Mouse (Mus musculus): ENCODE measurements around the gene Rptor. TPM values are rescaled to one million over a fixed set of nuclear protein-coding genes. Genes with fewer than 3 reads are reported as not detected.

Gene Rptor
- 9.6 and 11.1 TPM in 2 replicates for polyA plus RNA-seq (2015; fragmentation: Nextera tagmentation; extraction: Ambion mirVana)

DNA sequence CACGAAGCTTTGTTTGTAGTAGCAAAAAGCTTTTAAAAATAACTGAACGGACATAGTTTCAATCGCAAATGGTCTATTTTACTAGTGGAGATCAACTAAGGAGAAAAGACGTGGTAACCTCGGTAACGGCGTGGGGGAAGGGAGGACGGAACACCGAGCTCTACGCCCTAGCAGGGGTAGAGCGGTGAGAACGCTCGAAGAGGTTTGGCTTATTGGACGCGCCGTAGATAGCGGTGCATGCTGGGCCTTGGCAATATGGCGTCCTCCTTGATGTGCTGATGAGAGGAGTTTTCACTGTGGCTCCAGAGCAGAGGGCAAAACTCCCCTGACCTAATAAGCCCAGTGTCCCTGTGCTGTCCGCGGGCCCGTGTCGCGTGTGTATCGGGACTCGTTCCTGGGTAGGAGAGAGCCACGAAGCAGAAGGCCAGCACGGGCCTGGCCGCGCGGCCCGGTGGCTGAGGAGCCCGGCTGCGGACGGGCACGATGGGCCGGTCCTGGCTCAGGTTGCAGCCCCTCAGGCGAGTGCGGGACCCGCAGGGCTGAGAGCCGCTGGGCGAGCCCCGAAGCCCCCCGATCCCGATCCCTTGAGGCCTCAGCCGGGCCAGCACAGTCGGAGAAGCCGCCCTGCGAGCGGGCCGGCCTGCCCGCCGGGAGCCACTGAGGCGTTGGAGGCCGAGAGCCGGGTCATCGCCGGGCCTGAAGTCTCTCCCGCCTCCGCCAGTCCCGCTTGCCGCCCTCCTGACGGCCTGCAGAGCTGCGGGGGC, at the start of gene Rptor:
Gene Rptor (plus strand): TSS at position 143 of the 764 bp plus-strand sequence.
- no peaks in the 10 kb centered on the region for H3K9me3 ChIP-seq
- H3K27ac ChIP-seq (replicated peaks): peak within 1 kb of the TSS; percentile 89
- H3K36me3 ChIP-seq: no peaks in the 10 kb centered on the region
- peak; percentile 97 for ATAC-seq (ENCODE audit: low read depth)
- WGBS: under 1% methylated on average over 48 of the region's 63 CpGs
- peak within 1 kb of the TSS; percentile 99 for H3K4me3 ChIP-seq
- H3K4me1 ChIP-seq (replicated peaks): peaks cover 15% of the 10 kb centered on the region
- H3K27me3 ChIP-seq: no peaks in the 10 kb centered on the region
- peak within 1 kb of the TSS; percentile 95 for H3K9ac ChIP-seq
- H3K4me2 ChIP-seq: peak within 1 kb of the TSS; percentile 85

DNA sequence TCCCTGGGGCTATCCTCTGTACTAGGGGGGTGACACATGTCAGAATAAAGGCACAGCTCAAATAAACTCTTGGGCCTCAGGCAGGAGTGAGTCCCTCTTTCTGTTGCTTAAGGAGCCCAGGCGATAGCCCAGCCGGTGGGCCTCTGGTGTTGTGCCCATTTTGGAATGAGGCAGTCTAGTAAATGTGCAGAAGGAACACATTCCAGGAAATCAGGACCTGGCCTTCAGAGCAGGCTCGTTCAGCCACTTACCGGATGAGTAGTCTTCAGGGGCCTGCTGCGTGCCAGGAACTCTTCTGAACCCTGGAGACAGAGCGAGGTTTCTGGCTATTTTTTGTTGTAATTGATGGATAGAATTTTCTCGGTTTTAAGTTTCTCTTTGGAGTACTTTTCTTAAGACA, 48.0 kb upstream of the Rptor start:
- H3K4me3 ChIP-seq: no peak overlapping the region
- no peaks in the 10 kb centered on the region for H3K36me3 ChIP-seq
- peaks cover 37% of the 10 kb centered on the region for H3K27me3 ChIP-seq
- no peaks in the 10 kb centered on the region for H3K9me3 ChIP-seq
- H3K4me2 ChIP-seq: no peak overlapping the region
- peaks cover 58% of the 10 kb centered on the region for H3K4me1 ChIP-seq (replicated peaks)
- ATAC-seq (ENCODE audit: low read depth): no peak
- H3K9ac ChIP-seq: no peak overlapping the region
- WGBS: 79% methylated on average over 7 of the region's 7 CpGs
- no peak overlapping the region for H3K27ac ChIP-seq (replicated peaks)

DNA sequence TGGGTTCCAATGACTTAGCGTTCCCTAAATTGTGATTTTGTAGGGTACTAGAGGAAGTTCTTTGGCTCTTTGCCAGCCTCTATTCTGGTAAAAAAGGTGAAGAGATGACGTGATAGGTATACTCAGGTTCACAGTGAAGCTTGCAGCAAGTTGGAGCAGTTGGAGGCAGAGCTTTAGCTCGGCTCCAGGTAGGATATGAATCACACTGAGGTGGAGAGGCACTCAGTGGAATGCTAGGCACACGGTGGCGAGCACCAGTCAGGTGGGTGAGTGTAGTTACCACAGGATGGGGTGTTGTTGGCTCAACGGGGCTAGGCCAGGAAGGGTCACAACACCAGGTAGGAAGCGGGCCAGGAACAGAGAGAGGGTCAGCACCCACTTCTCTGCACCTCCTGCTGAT, 47.5 kb upstream of the Rptor start:
- ATAC-seq (ENCODE audit: low read depth): no peak
- Histone ChIP-seq H3K36me3 (no peaks in the 10 kb centered on the region), H3K27ac (replicated peaks) (no peak overlapping the region), H3K9me3 (no peaks in the 10 kb centered on the region), H3K9ac (no peak overlapping the region), H3K4me3 (no peak overlapping the region), H3K4me2 (no peak overlapping the region), H3K4me1 (replicated peaks) (peaks cover 60% of the 10 kb centered on the region), H3K27me3 (peaks cover 33% of the 10 kb centered on the region)
- WGBS: 85% methylated on average over 7 of the region's 7 CpGs

DNA sequence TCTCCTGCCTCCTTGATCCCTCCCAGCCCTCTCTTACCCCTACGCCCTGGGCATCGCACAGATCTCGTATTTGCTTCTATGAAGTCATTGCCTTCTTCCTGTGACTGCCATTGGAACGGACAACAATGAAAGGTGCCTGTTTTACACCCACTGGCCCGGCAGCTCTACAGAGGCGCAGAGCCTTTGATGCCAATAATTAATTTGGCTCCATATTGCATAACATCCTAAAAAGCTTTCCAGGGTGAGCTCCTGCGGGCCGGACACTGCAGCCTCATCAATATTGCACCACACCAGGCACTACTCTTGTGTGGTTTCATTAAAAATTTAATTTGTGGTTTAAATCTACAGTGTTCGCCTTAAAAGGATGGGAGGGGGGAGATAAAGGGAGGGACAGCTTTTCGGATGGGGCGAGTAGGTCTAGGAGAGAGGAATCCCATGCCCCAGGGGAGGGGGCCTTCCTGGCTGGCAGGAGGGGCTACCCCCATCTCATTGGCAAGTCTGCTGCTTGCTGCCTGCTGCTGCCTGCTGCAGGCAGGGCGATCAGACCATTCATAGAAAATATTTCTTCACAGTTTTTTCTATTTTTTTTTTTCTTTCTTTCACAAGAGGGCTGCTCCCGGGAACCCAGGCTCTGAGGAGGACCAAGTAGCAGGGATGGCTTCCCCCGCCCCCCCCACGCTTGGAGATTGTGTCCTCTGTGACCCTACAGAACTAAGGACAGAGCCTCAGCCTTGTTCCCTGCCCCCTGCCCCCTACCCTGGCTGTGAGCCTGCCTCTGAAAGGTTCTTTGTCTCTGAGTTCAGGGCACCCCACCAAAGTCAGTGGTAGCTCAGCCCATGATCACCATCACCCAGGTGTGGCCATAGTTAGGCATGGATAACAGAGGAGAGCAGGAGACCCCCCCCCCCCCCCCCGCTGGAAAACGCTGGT, 44.5 kb upstream of the Rptor start:
- Histone ChIP-seq H3K36me3 (no peaks in the 10 kb centered on the region), H3K27ac (replicated peaks) (peak overlapping the region; percentile 94), H3K27me3 (peaks cover 14% of the 10 kb centered on the region), H3K9me3 (no peaks in the 10 kb centered on the region), H3K4me3 (no peak overlapping the region), H3K4me2 (peak overlapping the region; percentile 30), H3K9ac (peak overlapping the region; percentile 60), H3K4me1 (replicated peaks) (peaks cover 51% of the 10 kb centered on the region)
- ATAC-seq (ENCODE audit: low read depth): peak; percentile 29; the same call in 1 of the 2 replicates
- 9% methylated on average over 15 of the region's 17 CpGs for WGBS

DNA sequence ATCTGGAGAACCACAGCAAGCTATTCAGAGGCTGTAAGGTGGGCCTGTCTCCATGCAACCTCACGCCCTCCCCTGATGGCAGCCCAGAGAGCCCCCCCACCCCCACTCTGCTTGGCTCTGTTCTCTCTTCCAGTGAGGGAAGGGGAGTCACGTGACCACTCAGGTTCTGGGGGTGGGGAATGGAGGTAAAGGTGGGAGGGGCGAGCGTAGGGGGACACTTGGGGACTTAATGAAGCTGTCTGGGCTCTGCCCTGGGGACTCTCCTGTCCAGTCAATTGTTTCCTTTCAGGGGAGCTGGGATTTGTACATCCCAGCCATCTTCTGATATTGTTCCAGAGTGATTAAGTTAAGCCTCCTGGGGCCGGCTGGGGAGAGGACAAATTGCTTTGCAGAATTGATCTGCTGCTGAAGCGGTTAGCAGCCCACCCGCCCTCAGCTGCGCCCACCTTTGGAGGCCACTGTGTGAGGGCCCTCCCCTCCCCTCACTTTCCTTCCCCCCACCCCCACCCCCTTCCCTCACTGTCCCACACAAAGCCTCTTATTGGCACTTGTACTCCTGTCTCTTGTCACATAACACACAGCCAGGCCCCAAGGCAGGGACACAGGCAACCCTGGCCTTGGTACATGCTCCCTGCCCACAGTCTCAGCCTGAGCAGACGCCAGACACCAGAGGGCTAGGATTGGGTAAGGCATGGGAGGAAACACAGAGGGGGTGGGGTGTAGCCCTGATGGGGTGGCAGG, 43.7 kb upstream of the Rptor start:
- WGBS: 7% methylated on average over 9 of the region's 9 CpGs
- H3K9ac ChIP-seq: peak overlapping the region; percentile 60

DNA sequence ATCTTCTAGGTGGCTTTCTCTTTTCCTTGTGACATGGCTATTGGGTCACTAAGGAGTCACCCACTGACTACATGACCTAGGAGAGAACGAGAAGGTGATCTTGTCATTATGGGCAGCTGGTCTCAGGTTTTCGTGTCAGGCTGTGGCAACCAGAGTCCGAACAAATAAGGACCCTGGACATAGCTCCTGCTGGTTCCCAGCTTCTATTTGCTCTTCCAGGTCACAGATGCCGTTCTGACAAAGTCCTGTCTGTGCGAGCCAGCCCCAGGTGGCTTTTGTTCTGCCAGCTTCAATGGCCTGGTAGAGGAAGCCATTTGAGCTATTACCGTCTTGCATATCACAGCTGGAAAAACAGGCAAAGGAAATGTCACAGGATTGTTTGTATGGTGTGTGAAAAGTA, 40.4 kb upstream of the Rptor start:
- no peak overlapping the region for H3K4me2 ChIP-seq
- H3K27ac ChIP-seq (replicated peaks): no peak overlapping the region
- no peaks in the 10 kb centered on the region for H3K36me3 ChIP-seq
- 0 out of 2 replicates have a peak, but pooled peaks cover 11% of the 10 kb centered on the region for H3K27me3 ChIP-seq
- H3K4me1 ChIP-seq (replicated peaks): peaks cover 69% of the 10 kb centered on the region
- 17% methylated on average over 6 of the region's 6 CpGs for WGBS
- H3K9ac ChIP-seq: peak overlapping the region; percentile 22; the same call in 1 of the 2 replicates
- H3K9me3 ChIP-seq: no peaks in the 10 kb centered on the region
- no peak for ATAC-seq (ENCODE audit: low read depth)
- H3K4me3 ChIP-seq: no peak overlapping the region

More for the DNA sequence above, 43.7 kb upstream of the Rptor start:
- peak; percentile 75 for ATAC-seq (ENCODE audit: low read depth)
- no peaks in the 10 kb centered on the region for H3K9me3 ChIP-seq
- peak overlapping the region; percentile 94 for H3K27ac ChIP-seq (replicated peaks)
- no peaks in the 10 kb centered on the region for H3K36me3 ChIP-seq
- no peak overlapping the region for H3K4me3 ChIP-seq
- peaks cover 14% of the 10 kb centered on the region for H3K27me3 ChIP-seq
- peaks cover 58% of the 10 kb centered on the region for H3K4me1 ChIP-seq (replicated peaks)
- H3K4me2 ChIP-seq: peak overlapping the region; percentile 30

DNA sequence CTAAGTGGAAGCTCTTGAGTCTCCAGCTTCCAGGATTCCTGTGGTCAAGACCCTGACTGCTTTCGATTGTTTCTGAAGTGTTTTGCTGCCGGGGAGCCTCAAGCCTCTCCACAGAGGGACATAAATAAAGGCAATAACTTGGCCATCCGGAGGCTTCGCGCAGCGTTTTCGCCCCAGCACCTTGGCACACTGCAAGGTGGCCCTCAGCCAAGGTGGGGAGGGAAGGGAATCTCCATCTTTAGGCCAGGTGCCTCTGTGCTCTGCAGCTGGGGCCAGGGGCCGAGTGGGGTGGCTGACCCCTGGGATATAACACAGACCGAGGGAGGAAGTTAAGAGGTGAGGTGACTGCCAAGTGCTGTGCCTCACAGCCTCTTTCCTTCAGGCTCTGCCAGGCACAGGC, 39.5 kb upstream of the Rptor start:
- Histone ChIP-seq H3K4me1 (replicated peaks) (peaks cover 60% of the 10 kb centered on the region), H3K9ac (no peak overlapping the region), H3K4me3 (no peak overlapping the region), H3K27me3 (0 out of 2 replicates have a peak, but pooled peaks cover 11% of the 10 kb centered on the region), H3K4me2 (no peak overlapping the region), H3K27ac (replicated peaks) (0 out of 2 replicates have a peak overlapping the region, but pooled peaks have one; percentile 6), H3K9me3 (no peaks in the 10 kb centered on the region), H3K36me3 (no peaks in the 10 kb centered on the region)
- WGBS: 20% methylated on average over 9 of the region's 9 CpGs
- no peak for ATAC-seq (ENCODE audit: low read depth)

DNA sequence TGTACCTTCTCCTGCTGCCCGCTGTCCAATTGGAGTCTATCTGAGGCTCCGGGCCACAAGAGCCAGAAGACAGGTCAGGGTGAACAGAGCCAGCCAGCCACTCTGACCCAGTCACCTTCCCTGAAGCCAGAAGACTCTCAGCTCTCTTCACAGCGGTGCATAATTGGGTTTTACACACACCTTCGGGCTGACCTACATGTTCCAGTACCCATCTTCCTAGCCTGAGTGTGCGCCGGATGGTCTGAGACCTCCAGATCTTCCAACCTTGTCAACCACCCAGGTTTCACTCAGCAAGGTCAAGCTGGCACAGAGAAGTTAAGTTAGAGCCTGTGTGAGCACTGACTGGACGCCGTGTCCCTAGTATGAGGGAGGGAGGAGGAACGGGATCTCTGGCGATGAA, 38.3 kb upstream of the Rptor start:
- ATAC-seq (ENCODE audit: low read depth): no peak
- H3K4me1 ChIP-seq (replicated peaks): peaks cover 48% of the 10 kb centered on the region
- H3K4me2 ChIP-seq: no peak overlapping the region
- H3K9ac ChIP-seq: no peak overlapping the region
- H3K27ac ChIP-seq (replicated peaks): no peak overlapping the region
- WGBS: 89% methylated on average over 10 of the region's 10 CpGs
- no peak overlapping the region for H3K4me3 ChIP-seq
- H3K9me3 ChIP-seq: no peaks in the 10 kb centered on the region
- H3K27me3 ChIP-seq: 0 out of 2 replicates have a peak, but pooled peaks cover 11% of the 10 kb centered on the region
- no peaks in the 10 kb centered on the region for H3K36me3 ChIP-seq

DNA sequence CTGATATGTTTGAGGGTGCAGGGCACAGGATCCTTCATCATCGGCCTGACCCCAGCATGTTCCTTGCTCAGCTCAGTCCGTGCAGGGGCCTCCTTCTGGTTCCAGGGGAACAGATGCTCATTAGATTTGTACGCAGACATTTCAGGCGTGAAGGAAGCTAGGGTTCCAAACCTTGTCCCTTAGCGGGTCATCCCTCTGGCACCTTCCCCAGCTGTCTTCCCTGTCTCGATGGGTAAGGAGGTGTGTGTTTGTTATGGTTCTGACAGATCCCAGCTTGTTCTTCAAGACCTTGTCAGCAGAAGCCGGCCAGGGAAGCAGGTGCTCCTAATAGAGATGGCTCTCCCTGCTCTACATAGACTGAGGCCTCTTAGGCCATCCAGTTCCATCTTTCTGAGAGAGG, 37.7 kb upstream of the Rptor start:
- no peaks in the 10 kb centered on the region for H3K36me3 ChIP-seq
- no peak for ATAC-seq (ENCODE audit: low read depth)
- H3K27me3 ChIP-seq: 0 out of 2 replicates have a peak, but pooled peaks cover 11% of the 10 kb centered on the region
- H3K9ac ChIP-seq: peak overlapping the region; percentile 43; the same call in 1 of the 2 replicates
- no peak overlapping the region for H3K4me3 ChIP-seq
- WGBS: 52% methylated on average over 7 of the region's 7 CpGs
- peak overlapping the region; percentile 42 for H3K27ac ChIP-seq (replicated peaks)
- peaks cover 42% of the 10 kb centered on the region for H3K4me1 ChIP-seq (replicated peaks)
- H3K4me2 ChIP-seq: no peak overlapping the region
- no peaks in the 10 kb centered on the region for H3K9me3 ChIP-seq

DNA sequence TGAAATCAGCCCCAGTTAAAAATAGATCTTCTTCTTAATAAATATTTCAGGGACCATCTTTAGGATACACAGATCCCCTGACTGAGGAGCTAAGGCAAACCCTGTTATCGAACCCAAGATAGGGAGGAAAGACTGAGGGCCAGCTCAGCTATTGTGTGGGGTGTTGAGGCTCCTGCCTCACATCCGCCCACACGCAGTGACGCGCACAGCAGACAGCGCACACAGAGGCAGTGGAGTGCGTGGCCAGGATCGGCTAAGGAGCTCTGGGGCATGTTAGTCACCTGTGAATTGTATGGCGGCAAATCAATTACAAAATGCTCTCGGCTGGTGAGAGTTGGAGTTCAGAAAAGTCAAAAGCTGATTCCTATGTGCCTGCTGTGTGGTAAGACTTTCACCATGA, 37.0 kb upstream of the Rptor start:
- 0 out of 2 replicates have a peak, but pooled peaks cover 11% of the 10 kb centered on the region for H3K27me3 ChIP-seq
- H3K9ac ChIP-seq: peak overlapping the region; percentile 43; the same call in 1 of the 2 replicates
- H3K36me3 ChIP-seq: no peaks in the 10 kb centered on the region
- no peak for ATAC-seq (ENCODE audit: low read depth)
- H3K27ac ChIP-seq (replicated peaks): peak overlapping the region; percentile 42; the same call in 1 of the 2 replicates
- peaks cover 40% of the 10 kb centered on the region for H3K4me1 ChIP-seq (replicated peaks)
- no peak overlapping the region for H3K4me2 ChIP-seq
- no peaks in the 10 kb centered on the region for H3K9me3 ChIP-seq
- 38% methylated on average over 10 of the region's 10 CpGs for WGBS
- no peak overlapping the region for H3K4me3 ChIP-seq

DNA sequence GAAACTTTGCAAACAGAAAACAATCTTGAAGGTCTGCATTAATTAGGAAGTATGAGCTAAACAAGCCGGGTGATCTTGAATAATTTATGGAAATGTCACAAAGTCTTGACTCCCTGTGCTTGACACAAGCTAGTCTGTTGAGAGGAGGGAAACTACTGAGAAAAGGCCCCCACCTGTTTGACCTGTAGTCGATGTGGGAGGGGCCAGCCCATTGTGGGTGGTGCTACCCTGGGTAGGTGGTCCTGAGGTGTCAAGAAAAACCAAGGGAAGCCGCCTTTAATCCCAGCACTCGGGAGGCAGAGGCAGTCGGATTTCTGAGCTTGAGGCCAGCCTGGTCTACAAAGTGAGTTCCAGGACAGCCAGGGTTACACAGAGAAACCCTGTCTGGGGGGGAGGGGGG, 36.5 kb upstream of the Rptor start:
- H3K4me3 ChIP-seq: no peak overlapping the region
- no peak overlapping the region for H3K9ac ChIP-seq
- H3K9me3 ChIP-seq: no peaks in the 10 kb centered on the region
- 0 out of 2 replicates have a peak, but pooled peaks cover 11% of the 10 kb centered on the region for H3K27me3 ChIP-seq
- H3K4me2 ChIP-seq: no peak overlapping the region
- no peaks in the 10 kb centered on the region for H3K36me3 ChIP-seq
- ATAC-seq (ENCODE audit: low read depth): no peak
- peaks cover 40% of the 10 kb centered on the region for H3K4me1 ChIP-seq (replicated peaks)
- WGBS: 65% methylated on average over 5 of the region's 5 CpGs
- H3K27ac ChIP-seq (replicated peaks): no peak overlapping the region

Measured in neural tube, embryonic 13.5 days (tissue).